Comparison of ENCODE assay signal across 24 mouse cellular contexts in genomic region chr8:55724303-55725279, GRCm38 (mm10).
A peak's percentile ranks its signal among the peaks of the same experiment; 100 is the strongest.
DNase-seq lines count a peak whose midpoint lies in the region; ATAC-seq and TF ChIP-seq lines count a peak whose summit lies in the region.
"Had no signal": no experiment of that assay in that cellular context is flagged by ENCODE, and none has a peak within 500 bp of the region (broad histone marks: within the 10 kb centered on the region; RNA-seq: fewer than 3 reads in every experiment).

No protein-coding gene starts in this region.

- peak; percentile 39 for DNase-seq in forebrain, embryonic 14.5 days (ENCODE audit: low spot score)
- DNase-seq in forebrain, embryonic 11.5 days (ENCODE audit: low spot score), result no peak
- peak; percentile 9 for DNase-seq in midbrain, embryonic 14.5 days
- DNase-seq in midbrain, embryonic 10.5 days (ENCODE audit: low spot score), result no peak
- DNase-seq in midbrain, postnatal 0 days (ENCODE audit: low spot score), result peak; percentile 33
- DNase-seq in T-cell, adult 2 months (ENCODE audit: low spot score), result no peak
- DNase-seq: adrenal gland, adult 2 months; adrenal gland, postnatal 25 days; cerebellum, adult 11 months; cerebellum, adult 9-10 months; cerebellum, postnatal 25 days; gastrocnemius, postnatal 10 days; heart, adult 18-20 months; heart, postnatal 14 days; kidney, adult 2 months had no signal

- H3K4me3 ChIP-seq in forebrain, embryonic 14.5 days (ENCODE audit: low read depth, low read length), result no peak overlapping the region
- no peak overlapping the region for H3K4me3 ChIP-seq in forebrain, embryonic 11.5 days (ENCODE audit: low read depth, low read length)
- H3K4me3 ChIP-seq in midbrain, embryonic 14.5 days (replicated peaks; ENCODE audit: low read depth, low read length), result no peak overlapping the region
- H3K4me3 ChIP-seq in midbrain, embryonic 10.5 days, result no peak overlapping the region
- H3K4me3 ChIP-seq in forebrain, embryonic 16.5 days (replicated peaks; ENCODE audit: low read length), result no peak overlapping the region
- no peak overlapping the region for H3K4me3 ChIP-seq in midbrain, postnatal 0 days (ENCODE audit: low read depth, low read length)
- no peak overlapping the region for H3K4me3 ChIP-seq in kidney, embryonic 16.5 days (ENCODE audit: low read length)
- H3K4me3 ChIP-seq: embryonic facial prominence, embryonic 12.5 days; heart, embryonic 10.5 days; heart, embryonic 15.5 days; hindbrain, embryonic 10.5 days; intestine, embryonic 15.5 days had no signal

- no peak overlapping the region for H3K9ac ChIP-seq in forebrain, embryonic 14.5 days (ENCODE audit: low read length)
- H3K9ac ChIP-seq in forebrain, embryonic 11.5 days (ENCODE audit: low read length), result no peak overlapping the region
- no peak overlapping the region for H3K9ac ChIP-seq in midbrain, embryonic 14.5 days (replicated peaks; ENCODE audit: low read length)
- H3K9ac ChIP-seq in forebrain, embryonic 16.5 days (replicated peaks; ENCODE audit: low read depth, low read length), result no peak overlapping the region
- H3K9ac ChIP-seq in midbrain, postnatal 0 days (replicated peaks; ENCODE audit: low read length, poor library complexity, severe bottlenecking), result no peak overlapping the region
- H3K9ac ChIP-seq in kidney, embryonic 16.5 days (replicated peaks; ENCODE audit: low read length), result no peak overlapping the region
- H3K9ac ChIP-seq: embryonic facial prominence, embryonic 12.5 days; heart, embryonic 15.5 days; intestine, embryonic 15.5 days had no signal

- no peak overlapping the region for H3K27ac ChIP-seq in forebrain, embryonic 14.5 days (ENCODE audit: low read depth, low read length)
- H3K27ac ChIP-seq in forebrain, embryonic 11.5 days (ENCODE audit: low read depth, low read length), result no peak overlapping the region
- no peak overlapping the region for H3K27ac ChIP-seq in midbrain, embryonic 14.5 days (replicated peaks; ENCODE audit: low read depth, low read length)
- no peak overlapping the region for H3K27ac ChIP-seq in midbrain, embryonic 10.5 days (replicated peaks)
- H3K27ac ChIP-seq in forebrain, embryonic 16.5 days (ENCODE audit: low read length), result no peak overlapping the region
- no peak overlapping the region for H3K27ac ChIP-seq in midbrain, postnatal 0 days (ENCODE audit: low read depth, low read length)
- no peak overlapping the region for H3K27ac ChIP-seq in kidney, embryonic 16.5 days (ENCODE audit: low read length)
- H3K27ac ChIP-seq: embryonic facial prominence, embryonic 12.5 days; heart, embryonic 10.5 days; heart, embryonic 15.5 days; hindbrain, embryonic 10.5 days; intestine, embryonic 15.5 days had no signal

- no peaks in the 10 kb centered on the region for H3K27me3 ChIP-seq in forebrain, embryonic 14.5 days (replicated peaks; ENCODE audit: control insufficient read depth, insufficient read depth, low read length)
- H3K27me3 ChIP-seq in forebrain, embryonic 11.5 days (ENCODE audit: control insufficient read depth, insufficient read depth, low read length), result no peaks in the 10 kb centered on the region
- H3K27me3 ChIP-seq in midbrain, embryonic 14.5 days (ENCODE audit: control insufficient read depth, insufficient read depth, low read length), result no peaks in the 10 kb centered on the region
- no peaks in the 10 kb centered on the region for H3K27me3 ChIP-seq in midbrain, embryonic 10.5 days (ENCODE audit: low read depth, poor library complexity, severe bottlenecking)
- H3K27me3 ChIP-seq in forebrain, embryonic 16.5 days (replicated peaks; ENCODE audit: control insufficient read depth, insufficient read depth, low read length), result no peaks in the 10 kb centered on the region
- no peaks in the 10 kb centered on the region for H3K27me3 ChIP-seq in midbrain, postnatal 0 days (ENCODE audit: insufficient read depth, low read length)
- no peaks in the 10 kb centered on the region for H3K27me3 ChIP-seq in kidney, embryonic 16.5 days (ENCODE audit: insufficient read depth, low read length)
- H3K27me3 ChIP-seq: CH12.LX; embryonic facial prominence, embryonic 12.5 days; heart, embryonic 15.5 days; intestine, embryonic 15.5 days; Patski had no signal

- 70% methylated on average over 5 of the region's 5 CpGs for WGBS in forebrain, embryonic 14.5 days
- 82% methylated on average over 5 of the region's 5 CpGs for WGBS in forebrain, embryonic 11.5 days
- 80% methylated on average over 5 of the region's 5 CpGs for WGBS in midbrain, embryonic 14.5 days
- 87% methylated on average over 5 of the region's 5 CpGs for WGBS in midbrain, embryonic 10.5 days
- WGBS in forebrain, embryonic 16.5 days, result 70% methylated on average over 5 of the region's 5 CpGs
- 74% methylated on average over 5 of the region's 5 CpGs for WGBS in midbrain, postnatal 0 days
- 83% methylated on average over 5 of the region's 5 CpGs for WGBS in kidney, embryonic 16.5 days

- H3K36me3 ChIP-seq in forebrain, embryonic 14.5 days (ENCODE audit: control insufficient read depth, insufficient read depth, low read length), result no peaks in the 10 kb centered on the region
- no peaks in the 10 kb centered on the region for H3K36me3 ChIP-seq in forebrain, embryonic 11.5 days (ENCODE audit: control insufficient read depth, insufficient read depth, low read length)
- H3K36me3 ChIP-seq in midbrain, embryonic 14.5 days (ENCODE audit: control insufficient read depth, insufficient read depth, low read length), result no peaks in the 10 kb centered on the region
- no peaks in the 10 kb centered on the region for H3K36me3 ChIP-seq in midbrain, embryonic 10.5 days
- H3K36me3 ChIP-seq in forebrain, embryonic 16.5 days (ENCODE audit: control insufficient read depth, insufficient read depth), result no peaks in the 10 kb centered on the region
- no peaks in the 10 kb centered on the region for H3K36me3 ChIP-seq in midbrain, postnatal 0 days (ENCODE audit: insufficient read depth, low read length)
- H3K36me3 ChIP-seq in kidney, embryonic 16.5 days (ENCODE audit: insufficient read depth, low read length), result no peaks in the 10 kb centered on the region
- H3K36me3 ChIP-seq: embryonic facial prominence, embryonic 12.5 days; heart, embryonic 10.5 days; heart, embryonic 15.5 days; hindbrain, embryonic 10.5 days; intestine, embryonic 15.5 days had no signal

- H3K9me3 ChIP-seq in forebrain, embryonic 14.5 days (replicated peaks; ENCODE audit: control insufficient read depth, low read length), result no peaks in the 10 kb centered on the region
- no peaks in the 10 kb centered on the region for H3K9me3 ChIP-seq in forebrain, embryonic 11.5 days (ENCODE audit: control insufficient read depth, low read length)
- H3K9me3 ChIP-seq in midbrain, embryonic 14.5 days (ENCODE audit: control insufficient read depth, low read length), result no peaks in the 10 kb centered on the region
- no peaks in the 10 kb centered on the region for H3K9me3 ChIP-seq in midbrain, embryonic 10.5 days (replicated peaks)
- no peaks in the 10 kb centered on the region for H3K9me3 ChIP-seq in forebrain, embryonic 16.5 days (ENCODE audit: control insufficient read depth, low read length)
- no peaks in the 10 kb centered on the region for H3K9me3 ChIP-seq in midbrain, postnatal 0 days (ENCODE audit: low read length)
- H3K9me3 ChIP-seq in kidney, embryonic 16.5 days (ENCODE audit: low read length), result no peaks in the 10 kb centered on the region
- H3K9me3 ChIP-seq: embryonic facial prominence, embryonic 12.5 days; heart, embryonic 10.5 days; heart, embryonic 15.5 days; hindbrain, embryonic 10.5 days; intestine, embryonic 15.5 days had no signal

- no peak for TF ChIP-seq CTCF in midbrain, postnatal 0 days (IDR thresholded peaks at IDR 0.05)

- H3K4me1 ChIP-seq in forebrain, embryonic 14.5 days (ENCODE audit: control insufficient read depth, insufficient read depth, low read length), result no peaks in the 10 kb centered on the region
- H3K4me1 ChIP-seq in forebrain, embryonic 11.5 days (replicated peaks; ENCODE audit: control insufficient read depth, insufficient read depth, low read length), result no peaks in the 10 kb centered on the region
- no peaks in the 10 kb centered on the region for H3K4me1 ChIP-seq in midbrain, embryonic 14.5 days (ENCODE audit: control insufficient read depth, insufficient read depth, low read length)
- no peaks in the 10 kb centered on the region for H3K4me1 ChIP-seq in midbrain, embryonic 10.5 days
- no peaks in the 10 kb centered on the region for H3K4me1 ChIP-seq in forebrain, embryonic 16.5 days (replicated peaks; ENCODE audit: control insufficient read depth, insufficient read depth, low read length)
- H3K4me1 ChIP-seq in midbrain, postnatal 0 days (ENCODE audit: insufficient read depth, low read length), result no peaks in the 10 kb centered on the region
- H3K4me1 ChIP-seq in kidney, embryonic 16.5 days (ENCODE audit: insufficient read depth, low read length), result no peaks in the 10 kb centered on the region
- H3K4me1 ChIP-seq: embryonic facial prominence, embryonic 12.5 days; heart, embryonic 10.5 days; heart, embryonic 15.5 days; hindbrain, embryonic 10.5 days; intestine, embryonic 15.5 days had no signal

- ATAC-seq in forebrain, embryonic 14.5 days, result peak; percentile 62
- ATAC-seq in forebrain, embryonic 11.5 days (replicated peaks; ENCODE audit: low FRiP score), result no peak
- ATAC-seq in midbrain, embryonic 14.5 days (ENCODE audit: low FRiP score, low TSS enrichment), result no peak
- ATAC-seq in forebrain, embryonic 16.5 days, result peak; percentile 69
- ATAC-seq in midbrain, postnatal 0 days (ENCODE audit: low FRiP score), result peak; percentile 44; the same call in 1 of the 2 replicates
- no peak for ATAC-seq in kidney, embryonic 16.5 days (ENCODE audit: low FRiP score, low TSS enrichment)
- ATAC-seq: intestine, embryonic 15.5 days; Patski had no signal

- H3K4me2 ChIP-seq in forebrain, embryonic 14.5 days (ENCODE audit: low read length), result no peak overlapping the region
- H3K4me2 ChIP-seq in forebrain, embryonic 11.5 days (ENCODE audit: low read depth, low read length, severe bottlenecking), result no peak overlapping the region
- no peak overlapping the region for H3K4me2 ChIP-seq in midbrain, embryonic 14.5 days (ENCODE audit: low read length)
- H3K4me2 ChIP-seq in forebrain, embryonic 16.5 days (ENCODE audit: low read length), result no peak overlapping the region
- H3K4me2 ChIP-seq in midbrain, postnatal 0 days (ENCODE audit: low read depth, low read length, poor library complexity, severe bottlenecking), result no peak overlapping the region
- H3K4me2 ChIP-seq in kidney, embryonic 16.5 days (replicated peaks; ENCODE audit: low read depth, low read length), result no peak overlapping the region
- H3K4me2 ChIP-seq: embryonic facial prominence, embryonic 12.5 days; heart, embryonic 15.5 days; intestine, embryonic 15.5 days had no signal

Comparison
In these comparisons a context has a peak if more than half of its experiments do, and no peak if none do; other contexts are left out.
1. ATAC-seq: peak in forebrain, embryonic 14.5 days (single experiment), forebrain, embryonic 16.5 days (single experiment) and midbrain, postnatal 0 days (single experiment); none in forebrain, embryonic 11.5 days (single experiment), midbrain, embryonic 14.5 days (single experiment) and kidney, embryonic 16.5 days (single experiment).
2. DNase-seq: peak in forebrain, embryonic 14.5 days (single experiment), midbrain, embryonic 14.5 days (single experiment) and midbrain, postnatal 0 days (single experiment); none in forebrain, embryonic 11.5 days (single experiment), midbrain, embryonic 10.5 days (single experiment) and T-cell, adult 2 months (single experiment).